Mouse (Mus musculus) midbrain, embryonic 16.5 days (tissue): ENCODE results near the gene Atp9a. TPM values are rescaled to one million over a fixed set of nuclear protein-coding genes. Genes with fewer than 3 reads are reported as not detected.

Experiments
- ATAC-seq: fragments of 200-750 bp; cut with Nextera tagmentation; 2 replicates; pipeline ENCODE4 v1.8.0; 2017; ENCODE audit warnings: moderate TSS enrichment
- H3K27ac ChIP-seq: fragments of 300-500 bp; sonication (generic); 2 replicates; pipeline ENCODE4 v1.5.1; 2014; ENCODE audit warnings: mild to moderate bottlenecking, low read length, mixed read lengths
- H3K27me3 ChIP-seq: fragments of 300-500 bp; sonication (generic); 2 replicates; pipeline ENCODE4 v1.6.1; 2014; ENCODE audit warnings: low read depth, low read length, mixed read lengths; ENCODE audit not compliant: control insufficient read depth, insufficient read depth
- H3K36me3 ChIP-seq: fragments of 300-500 bp; sonication (generic); 2 replicates; pipeline ENCODE4 v1.6.1; 2014; ENCODE audit warnings: mild to moderate bottlenecking, low read length, moderate library complexity, mixed read lengths; ENCODE audit not compliant: control insufficient read depth, insufficient read depth
- H3K4me1 ChIP-seq: fragments of 300-500 bp; sonication (generic); 2 replicates; pipeline ENCODE4 v1.6.1; 2014; ENCODE audit warnings: mild to moderate bottlenecking, low read length, mixed read lengths; ENCODE audit not compliant: control insufficient read depth, insufficient read depth
- H3K4me2 ChIP-seq: fragments of 300-500 bp; sonication (generic); 2 replicates; pipeline ENCODE4 v1.6.1; 2014; ENCODE audit warnings: mild to moderate bottlenecking, low read length, mixed read lengths
- H3K4me3 ChIP-seq: fragments of 300-500 bp; sonication (generic); 2 replicates; pipeline ENCODE4 v1.5.1; 2014; ENCODE audit warnings: low read depth, mild to moderate bottlenecking, low read length, moderate library complexity, mixed read lengths
- H3K9ac ChIP-seq: fragments of 300-500 bp; sonication (generic); 2 replicates; pipeline ENCODE4 v1.6.1; 2014; ENCODE audit warnings: low read depth, low read length, mixed read lengths
- H3K9me3 ChIP-seq: fragments of 300-500 bp; sonication (generic); replicated peaks from 2 replicates; pipeline ENCODE4 v1.6.1; 2014; ENCODE audit warnings: mild to moderate bottlenecking, low read length, mixed read lengths; ENCODE audit not compliant: control insufficient read depth, poor library complexity, severe bottlenecking
- whole genome bisulfite sequencing: fragments of 180-500 bp; shearing (Covaris S2); extraction: QIAGEN DNeasy Blood & Tissue Kit; methylation state at CpG from one replicate; pipeline ENCODE4 v1.1.7; 2014; 5-methylcytosine and 5-hydroxymethylcytosine counted together
- polyA plus RNA-seq: library from polyadenylated mRNA; unstranded; fragments of >200 nt; fragmentation: Nextera tagmentation; extraction: Ambion mirVana; gene quantifications from 2 replicates; pipeline ENCODE4 v1.2.1, GENCODE M21; 2015

Atp9a gene
- polyA plus RNA-seq, 1 experiment from 2014 or later, result 97.1 TPM

DNA sequence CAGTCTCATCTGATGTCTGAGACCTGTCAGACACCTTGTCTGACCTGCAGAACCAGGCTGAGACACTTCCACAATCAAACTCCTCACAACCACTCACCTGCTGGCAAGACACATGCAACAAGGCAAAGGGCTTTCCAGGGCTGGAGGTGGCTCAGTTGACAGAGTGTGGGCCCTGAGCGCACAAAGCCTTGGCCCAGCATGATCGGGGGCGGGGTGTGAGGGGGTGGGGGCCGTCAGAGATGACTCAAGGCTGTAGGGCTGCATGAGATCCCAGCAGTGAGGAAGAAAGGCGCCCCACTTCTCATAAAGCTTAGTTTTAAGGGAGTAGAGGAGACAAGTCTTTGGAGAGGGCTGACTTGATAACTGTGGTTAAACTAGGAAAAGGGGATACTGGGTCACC is 78.5 kb downstream of the Atp9a start:
- no peak overlapping the region for H3K4me2 ChIP-seq
- no peak overlapping the region for H3K9ac ChIP-seq
- H3K27ac ChIP-seq, result no peak overlapping the region
- no peak overlapping the region for H3K4me3 ChIP-seq
- no peaks in the 10 kb centered on the region for H3K9me3 ChIP-seq
- ATAC-seq, result no peak
- WGBS, result 73% methylated on average over 5 of the region's 5 CpGs
- no peaks in the 10 kb centered on the region for H3K4me1 ChIP-seq
- no peaks in the 10 kb centered on the region for H3K27me3 ChIP-seq
- peaks cover 23% of the 10 kb centered on the region for H3K36me3 ChIP-seq

DNA sequence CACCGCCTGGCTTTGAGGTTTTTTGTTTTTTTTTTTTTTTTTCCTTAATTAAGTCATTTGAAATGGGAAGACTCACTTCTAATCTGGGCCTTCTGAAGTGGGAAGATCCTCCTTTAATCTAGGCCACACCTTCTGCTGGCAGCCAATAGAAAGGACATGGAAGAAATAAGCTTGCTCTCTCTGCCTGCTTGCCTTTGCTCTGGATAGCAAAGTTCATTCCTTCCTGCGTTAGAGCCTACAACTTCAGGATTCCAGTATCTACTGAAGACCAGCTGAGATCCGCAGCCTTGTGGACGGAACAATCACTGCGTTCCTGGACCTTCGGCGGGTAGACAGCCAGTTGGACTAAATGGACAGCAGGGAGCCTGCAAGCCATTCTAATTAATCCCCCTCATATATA is 79.0 kb downstream of the Atp9a start:
- Histone ChIP-seq H3K9ac (no peak overlapping the region), H3K4me1 (no peaks in the 10 kb centered on the region), H3K4me2 (no peak overlapping the region), H3K27ac (no peak overlapping the region), H3K27me3 (no peaks in the 10 kb centered on the region), H3K36me3 (peaks cover 23% of the 10 kb centered on the region), H3K9me3 (no peaks in the 10 kb centered on the region), H3K4me3 (no peak overlapping the region)
- WGBS, result 76% methylated on average over 7 of the region's 7 CpGs
- no peak for ATAC-seq

DNA sequence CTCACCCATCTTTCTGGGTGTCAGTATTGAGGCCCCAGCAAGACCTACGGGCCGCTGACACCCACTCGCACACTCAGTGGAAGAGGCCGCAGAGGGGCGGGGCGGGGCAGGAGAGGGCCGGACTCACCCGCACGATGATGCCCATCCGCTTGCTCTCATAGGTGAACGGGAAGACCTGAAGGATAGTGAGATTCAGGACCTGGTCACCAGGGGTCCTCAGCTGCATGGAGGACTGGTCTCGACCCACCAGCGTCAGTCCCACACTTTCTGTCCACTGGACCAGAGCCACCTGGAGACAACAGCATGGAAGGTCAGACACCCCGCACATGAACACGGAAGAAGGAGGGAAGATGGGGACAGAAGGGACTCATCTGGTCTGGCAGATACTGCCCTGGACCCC is 80.4 kb downstream of the Atp9a start:
- Histone ChIP-seq H3K9ac (no peak overlapping the region), H3K4me2 (no peak overlapping the region), H3K27me3 (no peaks in the 10 kb centered on the region), H3K9me3 (no peaks in the 10 kb centered on the region), H3K4me1 (no peaks in the 10 kb centered on the region), H3K36me3 (peaks cover 26% of the 10 kb centered on the region), H3K4me3 (no peak overlapping the region), H3K27ac (no peak overlapping the region)
- no peak for ATAC-seq
- 76% methylated on average over 15 of the region's 15 CpGs for WGBS

DNA sequence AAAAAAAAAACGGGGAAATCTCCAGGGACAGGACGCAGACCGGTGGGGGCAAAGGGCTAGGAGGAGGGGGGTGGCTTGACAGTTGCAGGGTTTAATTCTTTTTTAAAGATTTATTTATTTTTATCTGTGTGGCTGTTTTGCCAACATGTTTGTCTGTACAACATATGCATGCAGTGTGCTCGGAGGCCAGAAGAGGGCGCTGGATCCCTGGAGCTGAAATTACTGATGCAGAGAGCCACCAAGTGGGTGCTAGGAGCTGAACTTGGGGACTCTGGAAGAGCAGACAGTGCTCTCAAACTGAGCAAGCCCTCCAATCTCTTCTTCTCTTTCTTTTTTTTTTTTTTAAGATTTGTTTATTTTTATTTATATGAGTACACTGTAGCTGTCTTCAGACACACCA is 81.9 kb downstream of the Atp9a start:
- no peak overlapping the region for H3K9ac ChIP-seq
- no peak overlapping the region for H3K27ac ChIP-seq
- H3K27me3 ChIP-seq, result no peaks in the 10 kb centered on the region
- no peaks in the 10 kb centered on the region for H3K4me1 ChIP-seq
- no peak overlapping the region for H3K4me3 ChIP-seq
- ATAC-seq, result no peak
- H3K36me3 ChIP-seq, result peaks cover 21% of the 10 kb centered on the region
- no peak overlapping the region for H3K4me2 ChIP-seq
- 56% methylated on average over 5 of the region's 5 CpGs for WGBS
- no peaks in the 10 kb centered on the region for H3K9me3 ChIP-seq

DNA sequence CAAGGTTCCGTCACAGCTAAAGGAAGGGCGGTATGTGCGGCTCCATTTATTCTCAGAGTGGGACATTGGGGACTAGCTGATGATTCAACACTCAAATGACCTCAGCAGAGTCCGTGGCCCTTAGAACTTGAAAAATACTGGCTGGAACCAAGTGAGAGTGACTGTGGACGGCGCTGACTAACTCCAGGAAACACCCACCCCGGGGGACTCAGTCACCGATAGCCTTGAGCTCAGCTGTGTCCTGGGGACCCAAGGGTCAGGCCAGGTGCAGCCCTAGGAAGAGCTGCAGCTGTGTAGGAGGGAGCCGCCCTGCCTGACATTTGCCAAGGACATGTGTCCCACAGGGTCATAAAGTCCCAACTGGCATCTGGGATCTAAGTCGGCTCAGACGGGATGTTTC is 83.7 kb downstream of the Atp9a start:
- Histone ChIP-seq H3K27ac (no peak overlapping the region), H3K4me1 (no peaks in the 10 kb centered on the region), H3K9ac (no peak overlapping the region), H3K27me3 (no peaks in the 10 kb centered on the region), H3K36me3 (peaks cover 24% of the 10 kb centered on the region), H3K9me3 (no peaks in the 10 kb centered on the region), H3K4me3 (no peak overlapping the region), H3K4me2 (no peak overlapping the region)
- WGBS, result 91% methylated on average over 11 of the region's 11 CpGs
- no peak for ATAC-seq

DNA sequence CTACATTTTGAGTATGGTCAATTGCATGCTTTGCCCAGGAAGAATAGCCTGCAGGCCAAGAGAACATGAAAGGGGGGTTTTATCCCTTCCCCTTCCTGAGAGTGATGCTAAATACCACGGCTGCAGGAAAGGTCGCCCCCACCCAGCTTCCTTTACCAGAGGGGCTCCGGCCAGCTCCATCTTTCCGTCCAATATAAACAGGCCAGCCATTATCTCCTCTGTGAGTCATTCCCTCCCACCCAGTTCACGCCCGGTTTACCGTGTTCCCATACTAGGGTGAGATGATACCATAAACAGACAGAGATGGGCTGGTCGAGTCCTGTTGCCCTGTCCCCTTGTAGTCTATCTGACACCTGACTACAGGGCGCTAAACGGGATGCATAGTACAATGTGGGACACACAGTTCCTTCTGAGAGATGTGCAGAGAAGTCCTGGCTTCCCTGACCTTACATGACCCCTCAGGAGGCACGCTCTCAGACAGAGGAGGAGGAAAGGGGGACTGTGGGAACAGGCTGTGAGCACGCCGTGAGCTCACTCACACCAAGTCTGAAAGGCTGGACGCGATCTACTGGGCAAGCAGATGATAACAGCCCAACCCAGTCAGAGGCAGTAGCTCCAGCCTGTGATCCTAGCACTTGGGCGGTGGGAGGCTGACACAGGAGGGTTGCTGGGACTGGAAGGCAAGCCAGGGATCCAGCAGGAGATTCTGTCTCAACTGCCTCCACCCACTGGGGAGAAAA is 85.5 kb downstream of the Atp9a start:
- H3K4me3 ChIP-seq, result no peak overlapping the region
- 86% methylated on average over 16 of the region's 16 CpGs for WGBS
- no peak overlapping the region for H3K4me2 ChIP-seq
- no peak overlapping the region for H3K27ac ChIP-seq
- peaks cover 34% of the 10 kb centered on the region for H3K36me3 ChIP-seq
- no peaks in the 10 kb centered on the region for H3K9me3 ChIP-seq
- H3K27me3 ChIP-seq, result no peaks in the 10 kb centered on the region
- H3K9ac ChIP-seq, result no peak overlapping the region
- ATAC-seq, result no peak
- H3K4me1 ChIP-seq, result no peaks in the 10 kb centered on the region

DNA sequence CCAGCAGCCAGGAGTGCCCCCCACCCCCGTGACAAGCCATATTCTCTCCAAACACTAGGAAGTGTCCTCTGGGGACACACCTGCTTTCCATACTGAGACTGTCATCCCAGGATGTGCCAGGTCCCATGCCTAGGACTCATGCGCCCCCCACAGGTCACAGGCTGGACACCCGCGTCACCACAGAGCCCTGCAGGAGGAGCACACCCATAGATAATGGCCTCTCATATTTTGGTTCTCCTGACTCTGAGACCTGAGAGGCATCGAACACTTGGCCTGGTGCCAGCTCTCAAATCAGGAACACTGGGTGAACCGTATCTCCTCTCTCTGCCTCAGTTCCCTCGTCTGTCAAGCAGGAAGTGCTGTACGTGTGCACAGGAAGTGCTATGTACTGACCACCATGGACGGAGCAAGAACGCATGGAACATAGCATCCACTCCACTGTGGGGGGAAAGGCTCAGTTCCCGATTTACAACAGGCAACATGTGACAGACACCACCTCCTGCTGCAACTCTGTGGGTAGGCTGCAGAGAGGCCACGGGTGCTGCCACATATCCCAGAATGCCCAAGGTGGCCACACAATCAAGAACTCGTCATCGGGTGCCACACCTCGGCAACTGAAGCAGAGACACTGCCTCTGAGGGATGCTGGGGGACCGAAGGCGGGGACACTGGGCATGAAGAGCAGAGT is 87.1 kb downstream of the Atp9a start:
- ATAC-seq, result no peak
- H3K4me2 ChIP-seq, result no peak overlapping the region
- H3K4me1 ChIP-seq, result no peaks in the 10 kb centered on the region
- WGBS, result 73% methylated on average over 17 of the region's 17 CpGs
- H3K9me3 ChIP-seq, result no peaks in the 10 kb centered on the region
- no peak overlapping the region for H3K4me3 ChIP-seq
- H3K27ac ChIP-seq, result no peak overlapping the region
- peaks cover 29% of the 10 kb centered on the region for H3K36me3 ChIP-seq
- H3K27me3 ChIP-seq, result no peaks in the 10 kb centered on the region
- no peak overlapping the region for H3K9ac ChIP-seq

DNA sequence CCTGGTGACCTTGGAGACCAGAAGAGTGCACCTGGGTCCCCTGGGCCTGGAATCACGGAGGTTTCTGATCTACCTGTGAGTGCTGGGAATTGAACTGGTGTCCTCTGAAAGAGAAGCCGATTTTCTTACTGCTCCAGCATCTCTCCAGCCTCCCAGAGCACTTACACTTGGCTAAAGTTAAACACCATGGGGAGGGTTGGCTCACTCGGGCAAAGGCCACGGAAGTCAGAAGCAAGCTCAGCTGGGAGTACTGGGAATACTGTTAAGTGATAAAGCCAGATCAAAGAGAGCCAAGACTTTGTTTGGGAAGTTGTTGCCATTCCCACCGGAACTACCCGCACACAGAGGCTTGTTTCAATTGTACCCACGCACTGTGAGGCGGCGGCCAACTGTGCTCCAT is 87.7 kb downstream of the Atp9a start:
- WGBS, result 64% methylated on average over 9 of the region's 9 CpGs
- no peak overlapping the region for H3K4me3 ChIP-seq
- H3K36me3 ChIP-seq, result peaks cover 27% of the 10 kb centered on the region
- H3K4me2 ChIP-seq, result no peak overlapping the region
- H3K27ac ChIP-seq, result no peak overlapping the region
- H3K27me3 ChIP-seq, result no peaks in the 10 kb centered on the region
- H3K4me1 ChIP-seq, result no peaks in the 10 kb centered on the region
- no peaks in the 10 kb centered on the region for H3K9me3 ChIP-seq
- no peak overlapping the region for H3K9ac ChIP-seq
- ATAC-seq, result no peak

DNA sequence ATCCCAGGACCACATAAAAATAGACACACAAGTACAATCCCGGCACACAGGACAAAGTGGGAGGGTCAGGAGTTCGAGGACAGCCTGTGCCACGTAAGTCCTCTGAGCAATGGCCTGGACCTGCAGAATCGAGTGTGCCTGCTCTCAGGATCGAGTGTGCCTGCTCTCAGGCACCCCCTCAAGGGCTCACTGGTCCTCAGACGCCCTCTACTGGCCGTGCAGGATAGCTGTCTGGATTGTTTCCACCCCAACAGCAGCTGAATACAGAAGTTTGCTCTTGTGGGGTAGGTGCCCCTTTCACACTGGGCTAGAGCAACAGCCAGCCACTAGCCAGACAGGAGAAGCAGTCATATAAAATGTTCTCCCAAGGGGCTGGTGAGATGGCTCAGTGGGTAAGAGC is 90.5 kb downstream of the Atp9a start:
- WGBS, result 42% methylated on average over 7 of the region's 7 CpGs
- Histone ChIP-seq H3K4me1 (no peaks in the 10 kb centered on the region), H3K9ac (no peak overlapping the region), H3K27ac (no peak overlapping the region), H3K36me3 (peaks cover 38% of the 10 kb centered on the region), H3K9me3 (no peaks in the 10 kb centered on the region), H3K4me2 (no peak overlapping the region), H3K27me3 (no peaks in the 10 kb centered on the region), H3K4me3 (no peak overlapping the region)
- no peak for ATAC-seq
